Mouse (Mus musculus) adrenal gland, postnatal 10 days (tissue): ENCODE data around the gene Piezo1. TPM values are rescaled to one million over a fixed set of nuclear protein-coding genes. Genes with fewer than 3 reads are reported as not detected.

Experiments used
- DNase-seq: peaks from one replicate; pipeline ENCODE4 v3.0.0; 2021; ENCODE audit warnings: mixed read lengths
- total RNA-seq, 2 experiments: library from RNA; stranded (reverse); gene quantifications; 2 replicates each; pipeline ENCODE4 v1.2.3; 2021

The Piezo1 gene
- total RNA-seq, 2 experiments from 2014 or later, result 31.5 to 41.5 TPM

DNA sequence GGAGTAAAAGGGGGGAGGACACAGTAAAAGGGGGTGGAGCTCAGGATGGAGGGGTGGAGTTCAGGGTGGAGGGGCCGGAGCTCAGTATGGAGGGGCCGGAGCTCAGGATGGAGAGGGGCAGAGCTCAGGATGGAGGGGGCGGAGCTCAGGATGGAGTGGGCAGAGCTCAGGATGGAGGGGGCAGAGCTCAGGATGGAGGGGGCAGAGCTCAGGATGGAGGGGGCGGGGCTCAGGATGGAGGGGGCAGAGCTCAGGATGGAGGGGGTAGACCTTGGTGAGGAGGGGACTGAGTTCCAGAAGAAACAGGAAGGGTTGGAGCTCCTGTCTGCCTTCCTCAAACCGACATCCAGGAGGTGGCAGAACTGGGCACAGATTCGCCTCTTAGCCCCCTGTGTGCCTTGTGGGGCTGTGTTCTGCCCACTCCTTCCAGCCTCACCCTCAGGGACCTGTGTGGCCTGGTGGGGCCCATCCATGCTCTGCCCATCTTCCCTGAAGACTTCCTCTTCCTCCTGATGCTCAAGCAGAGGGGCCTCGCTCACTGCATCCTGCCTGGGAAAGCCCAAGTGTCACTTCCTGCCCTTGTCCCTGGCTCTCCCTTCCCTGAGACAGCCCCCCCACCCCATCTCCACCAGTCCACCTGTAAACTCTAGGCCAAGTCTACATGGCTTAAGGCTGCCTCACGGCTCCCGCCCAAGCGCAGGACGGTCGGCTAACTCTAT, 54.0 kb downstream of the Piezo1 start:
- no peak for DNase-seq

DNA sequence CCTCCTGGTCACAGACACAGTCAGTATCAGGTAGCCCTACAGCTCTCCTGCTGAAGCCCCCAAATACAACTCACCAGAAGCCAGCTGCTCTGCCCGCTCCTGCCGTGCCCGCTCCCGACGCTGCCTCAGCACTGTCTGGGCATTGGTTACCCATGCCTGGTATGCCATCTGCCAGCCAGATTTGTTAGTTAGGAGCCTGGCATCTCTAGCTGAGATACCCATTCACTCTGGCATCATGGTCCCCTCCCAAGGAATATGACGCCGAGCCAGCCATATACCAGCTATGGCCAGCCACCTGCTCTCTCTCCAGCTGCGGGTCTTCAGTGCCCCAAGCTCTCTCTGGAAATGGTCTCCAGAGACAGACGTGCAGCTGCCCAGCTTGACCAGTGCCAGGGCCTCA, 62.7 kb downstream of the Piezo1 start:
- DNase-seq, result no peak

DNA sequence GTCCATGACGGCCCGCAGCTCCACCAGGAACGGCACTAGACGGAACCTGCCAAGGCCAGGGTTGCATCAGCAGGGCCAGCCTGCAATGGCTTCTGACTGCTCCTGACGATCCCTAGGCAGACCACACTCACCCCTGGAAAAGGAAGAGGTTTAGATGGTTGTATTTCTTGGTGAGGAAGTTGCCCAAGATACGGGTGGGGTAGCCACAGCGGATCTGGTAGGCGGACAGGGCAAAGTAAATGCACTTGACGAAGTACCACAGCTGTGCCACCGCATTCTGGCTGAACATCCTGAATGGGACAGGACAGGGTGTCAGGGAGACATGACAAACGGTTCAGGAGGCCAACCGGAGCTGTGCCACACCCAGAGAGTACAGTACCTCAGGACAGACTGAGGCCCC, 66.3 kb downstream of the Piezo1 start:
- no peak for DNase-seq

DNA sequence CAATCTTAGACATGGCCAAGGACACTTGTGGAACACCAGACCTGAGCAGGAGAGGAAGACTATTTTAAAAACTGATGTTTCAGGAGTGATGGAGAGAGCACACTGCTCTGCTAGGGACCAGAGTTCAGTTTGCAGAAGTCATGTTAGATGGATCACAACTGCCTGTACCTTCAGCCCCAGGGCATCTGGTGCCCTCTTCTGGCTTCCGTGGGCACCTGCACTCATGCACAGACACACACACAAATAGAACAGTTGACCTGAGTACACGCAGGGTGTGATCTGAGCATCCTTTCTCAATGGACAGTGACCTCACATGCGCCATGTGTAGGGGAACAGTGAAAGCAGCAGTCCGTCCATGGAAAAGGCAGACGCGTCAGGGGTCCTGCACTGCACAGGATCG, 67.3 kb downstream of the Piezo1 start:
- no peak for DNase-seq

DNA sequence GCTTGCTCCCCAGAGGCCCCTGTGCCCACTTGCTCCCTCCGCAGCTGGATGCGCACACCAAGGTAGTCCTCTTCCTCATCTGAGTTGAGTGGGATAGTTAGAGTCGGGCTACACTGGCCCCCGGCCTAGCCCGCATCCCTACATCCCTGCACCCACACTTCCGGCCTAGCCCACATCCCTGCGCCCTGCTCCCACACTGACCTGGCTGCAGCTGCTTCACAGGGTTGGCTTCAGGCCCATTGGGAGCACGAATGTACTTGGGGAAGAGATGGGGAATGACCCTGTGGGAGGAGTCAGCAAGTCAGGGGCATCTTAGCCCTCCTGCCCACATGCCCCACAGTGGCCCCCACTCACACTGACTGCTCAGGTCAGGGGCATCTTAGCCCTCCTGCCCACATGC, 68.7 kb downstream of the Piezo1 start:
- DNase-seq, result no peak

DNA sequence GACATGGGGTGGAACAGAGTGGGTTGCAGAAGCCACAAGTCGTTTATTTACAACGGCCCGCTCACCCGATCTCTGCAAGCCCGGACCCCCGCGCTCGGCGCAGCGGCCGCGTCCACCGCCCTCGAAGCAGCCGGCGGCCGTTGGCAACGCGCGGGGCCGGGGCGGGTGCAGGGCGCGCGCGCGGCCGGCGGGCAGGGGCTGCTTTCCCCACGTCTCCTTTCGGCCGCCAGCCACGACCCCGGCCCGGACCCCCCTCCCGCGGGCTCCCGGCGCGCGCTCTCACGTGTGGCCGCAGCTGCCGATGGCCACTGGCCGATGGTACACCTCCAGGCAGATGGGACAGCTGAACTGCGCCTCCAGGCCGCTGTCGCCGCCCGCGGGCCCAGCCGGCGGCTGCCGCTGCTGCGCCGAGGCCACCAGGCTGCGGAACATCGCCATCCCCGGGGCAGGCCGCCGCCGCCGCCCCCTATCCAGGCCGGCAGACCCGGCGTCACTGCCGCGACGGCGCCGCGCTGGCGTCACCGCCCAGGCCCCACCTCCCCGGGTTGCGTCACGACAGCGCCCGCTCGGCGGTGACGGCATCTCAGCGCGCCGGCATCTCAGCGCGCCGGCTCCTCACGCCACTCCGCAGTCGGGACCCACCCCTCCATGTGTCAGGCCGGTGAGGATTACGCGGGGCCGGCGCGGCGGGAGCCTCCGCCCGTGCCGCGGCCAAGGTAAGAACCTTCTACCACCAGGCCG, 75.4 kb downstream of the Piezo1 start, which contains the start of the genes Rnf166 and Ctu2:
Gene Rnf166, minus strand, starts transcription at position 485 of the 741 bp plus-strand sequence.
Gene Ctu2, plus strand, starts transcription at position 564 of the 741 bp plus-strand sequence.
- peak; percentile 98 for DNase-seq

DNA sequence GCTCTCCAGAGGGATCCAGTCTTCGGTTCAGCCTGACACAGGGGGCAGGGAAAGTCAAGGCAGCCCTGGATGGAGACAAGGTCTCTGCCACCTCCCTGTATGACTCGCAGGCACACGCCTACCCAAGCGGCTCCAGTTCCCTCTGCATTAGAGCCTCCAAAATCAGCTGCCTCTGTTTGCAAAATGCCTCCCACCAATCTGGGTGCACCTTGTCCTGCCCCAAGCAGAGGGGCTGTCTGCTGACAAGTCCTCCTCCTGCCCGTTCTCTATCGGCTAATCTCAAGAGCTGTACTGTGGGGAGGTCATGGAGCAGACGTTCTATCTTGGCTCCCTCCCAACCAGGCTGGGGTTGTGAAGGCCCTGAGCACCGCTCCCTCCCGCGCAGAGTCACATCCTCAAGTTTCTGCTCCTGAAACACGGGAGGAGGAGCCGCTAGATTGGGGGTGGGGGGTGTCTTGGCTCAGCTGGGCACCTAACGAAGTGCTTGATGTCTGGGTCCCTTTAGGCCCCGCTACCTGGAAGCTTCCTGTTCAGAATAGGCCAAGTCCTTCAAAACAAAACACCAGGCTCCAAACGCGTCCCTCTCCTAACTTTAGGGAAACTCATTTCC, 76.1 kb downstream of the Piezo1 start:
- DNase-seq, result peak; percentile 75

DNA sequence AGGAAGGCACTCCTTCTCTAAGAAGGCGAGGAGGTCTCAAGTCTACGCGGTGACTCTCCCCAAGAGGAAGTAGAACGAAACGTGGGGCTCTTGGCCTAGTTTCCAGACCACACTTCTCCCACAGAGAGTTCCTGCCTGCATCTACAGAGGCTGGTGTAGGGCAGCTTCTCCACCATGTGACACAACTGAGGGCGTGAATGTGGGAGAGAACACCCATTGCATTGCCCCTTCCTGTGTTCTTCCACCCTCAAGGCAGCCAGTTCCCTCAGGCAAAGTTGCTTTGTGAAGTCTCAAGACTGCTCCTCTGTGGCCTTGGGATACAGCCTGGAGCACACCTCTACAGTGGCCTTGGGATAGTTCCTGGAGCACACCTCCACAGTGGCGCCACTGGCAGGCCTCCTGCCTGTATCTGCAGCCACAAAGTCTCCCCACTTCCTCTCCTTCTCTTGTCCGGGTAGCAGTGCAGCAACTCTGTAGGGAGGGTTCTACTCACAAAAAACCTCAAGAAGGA, 77.2 kb downstream of the Piezo1 start:
- no peak for DNase-seq

DNA sequence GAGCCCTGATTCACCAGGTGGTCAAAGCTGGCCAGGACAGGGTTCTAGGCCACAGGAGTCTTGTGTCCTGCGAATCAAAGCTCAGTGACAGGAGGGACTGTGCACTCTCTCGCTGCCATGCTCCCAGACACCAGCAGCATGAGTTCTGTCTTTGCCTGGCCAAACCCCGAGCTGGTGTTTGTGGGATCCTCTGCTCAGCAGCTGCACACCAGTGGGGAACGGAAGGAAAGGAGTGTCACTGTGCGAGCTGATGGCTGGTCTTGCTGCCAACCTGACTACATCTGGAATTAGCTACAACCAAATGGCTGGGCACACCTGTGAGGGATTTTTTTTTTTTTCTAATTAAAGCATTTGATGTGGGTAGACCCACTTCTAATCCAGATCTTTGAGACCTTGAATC, 80.4 kb downstream of the Piezo1 start:
- no peak for DNase-seq

DNA sequence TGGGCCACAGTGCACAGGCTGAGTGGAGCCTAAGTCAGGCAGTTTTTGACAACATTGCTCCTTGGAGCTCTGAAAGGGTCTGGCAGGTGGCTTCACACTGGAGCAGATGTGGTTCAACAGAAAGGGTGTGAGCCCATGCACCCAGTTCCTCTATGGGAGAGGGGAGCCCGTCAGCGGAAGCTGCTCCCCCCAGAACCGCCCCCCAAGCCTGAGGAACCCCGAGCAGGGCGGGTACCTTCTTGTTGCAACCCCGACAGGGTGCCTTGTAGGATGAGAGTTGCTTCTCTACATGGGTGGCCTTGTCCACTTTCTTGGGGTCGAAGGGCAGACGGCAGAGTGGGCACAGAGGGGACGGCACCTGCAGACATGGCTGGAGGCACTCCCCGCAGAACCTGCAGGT, 81.2 kb downstream of the Piezo1 start:
- DNase-seq, result no peak

DNA sequence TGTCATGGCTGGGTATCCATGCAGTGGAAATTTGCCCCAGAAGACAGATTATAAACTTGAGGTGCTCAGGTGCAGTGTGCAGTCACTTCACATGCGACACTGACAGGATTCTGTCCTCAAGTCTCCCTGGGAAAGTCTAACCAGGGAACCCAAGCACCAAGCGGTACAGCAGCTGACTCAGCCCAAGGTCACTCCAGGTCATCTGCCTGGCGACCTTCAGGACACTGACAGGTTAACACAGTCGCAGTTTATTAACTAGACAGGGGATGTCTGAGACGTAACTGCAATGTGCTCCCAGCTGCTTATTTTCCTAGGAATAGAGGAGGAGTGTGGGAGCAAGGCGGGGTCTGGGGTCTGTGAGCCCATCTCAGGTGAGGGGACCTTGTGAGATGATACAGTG, 81.7 kb downstream of the Piezo1 start:
- DNase-seq, result no peak

DNA sequence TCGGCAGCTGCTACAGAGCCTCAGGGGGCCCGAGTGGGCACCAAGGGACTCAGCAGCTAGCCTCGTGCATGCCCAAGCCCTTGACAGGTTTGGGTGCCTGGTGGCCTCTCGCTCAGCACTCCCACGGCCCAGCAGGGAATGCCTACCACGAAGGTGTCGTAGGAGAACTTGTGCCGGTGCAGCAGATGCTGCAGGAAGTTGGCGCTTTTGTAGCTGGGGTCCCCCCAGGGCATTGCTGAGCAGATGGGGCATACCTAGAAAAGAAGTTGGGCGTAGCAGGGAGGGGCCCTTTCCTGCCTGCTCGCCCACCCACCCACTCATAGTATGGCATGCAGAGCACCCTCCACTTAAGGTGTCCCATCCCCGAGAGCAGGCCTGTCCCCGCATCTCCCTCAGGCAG, 83.3 kb downstream of the Piezo1 start:
- no peak for DNase-seq

DNA sequence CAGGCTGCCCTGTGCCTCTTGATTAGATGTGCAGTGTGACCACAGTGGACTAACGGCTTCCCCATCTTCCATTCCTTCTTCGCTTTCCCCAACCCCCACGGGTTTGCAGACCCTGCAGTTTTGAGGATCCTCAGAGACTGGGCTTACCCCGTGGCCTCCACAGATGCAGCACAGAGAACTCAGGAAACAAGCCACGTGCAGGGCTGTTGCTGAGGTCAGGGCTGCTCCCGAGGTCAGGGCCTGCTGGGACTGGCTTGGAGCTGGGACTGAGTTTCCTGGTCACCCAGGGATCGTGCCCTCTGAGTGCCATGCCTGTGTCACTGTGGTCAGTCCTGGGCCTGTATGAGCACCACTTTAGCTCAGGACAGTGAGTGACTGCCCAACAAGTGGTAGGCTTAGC, 86.1 kb downstream of the Piezo1 start:
- no peak for DNase-seq

DNA sequence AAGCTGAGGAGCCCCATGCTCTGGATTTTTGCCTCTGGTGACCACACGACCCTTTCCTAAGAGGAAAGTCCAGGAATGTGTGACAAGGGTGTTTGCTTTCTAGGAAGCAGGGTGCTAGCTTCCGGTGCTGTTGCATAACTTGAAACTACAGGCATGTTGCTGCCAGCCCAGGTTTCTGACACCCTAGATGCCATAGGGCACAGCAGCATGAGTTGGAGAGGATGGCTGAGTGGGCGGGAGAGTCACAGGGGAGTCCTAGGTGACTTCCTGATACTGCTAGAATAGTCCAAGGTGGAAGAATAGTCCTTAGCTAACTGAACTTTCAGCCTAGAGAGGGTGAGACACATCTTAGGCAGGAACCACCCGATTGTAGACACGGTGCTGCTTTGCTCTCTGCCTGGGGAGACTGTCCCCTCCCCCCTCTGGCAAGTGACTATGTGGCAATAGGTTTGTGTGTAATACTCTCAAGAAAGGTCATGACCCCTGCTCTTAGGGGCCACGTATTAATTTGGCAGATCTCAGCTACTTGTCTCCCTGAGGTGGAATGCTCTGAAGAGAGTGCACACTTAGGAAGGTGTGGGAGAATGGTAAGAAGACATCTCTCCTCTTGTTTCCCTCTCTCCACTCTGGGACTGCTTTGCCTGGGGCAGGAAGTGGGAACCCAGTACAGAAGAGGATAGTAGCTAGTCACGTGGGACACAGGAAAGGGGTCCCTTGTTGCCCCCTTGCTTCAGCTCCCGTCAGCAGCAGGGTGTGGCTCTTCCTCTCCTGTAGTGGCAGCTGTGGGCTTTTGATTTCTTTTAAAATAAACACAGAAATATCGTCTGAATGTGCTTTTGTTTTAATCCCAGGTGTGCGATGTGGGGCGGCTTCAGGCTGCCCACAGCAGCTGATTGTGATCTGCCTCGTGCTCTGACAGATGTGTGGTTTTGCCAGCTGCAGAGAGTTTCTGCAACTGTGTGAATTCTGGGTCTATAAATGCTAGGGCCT, 87.2 kb downstream of the Piezo1 start:
- no peak for DNase-seq

DNA sequence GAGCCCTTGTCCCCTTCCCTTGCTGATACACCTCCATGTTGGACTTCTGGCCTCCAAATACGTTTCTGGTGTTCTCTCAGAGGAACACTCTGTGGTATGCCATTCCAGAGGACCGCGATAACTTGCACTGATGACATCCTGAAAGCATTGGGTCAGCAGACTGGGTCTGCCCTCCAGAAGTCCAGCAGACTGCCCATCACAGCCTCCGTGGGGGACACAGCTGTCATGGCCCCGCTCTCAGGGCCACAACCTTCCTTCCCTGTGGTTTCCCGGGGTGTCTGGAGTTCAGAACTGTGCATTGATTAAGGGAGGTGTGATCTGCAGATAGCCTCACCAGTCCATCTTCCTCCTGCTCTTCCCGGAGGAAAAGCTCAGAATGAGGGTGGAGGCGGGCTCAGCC, 88.6 kb downstream of the Piezo1 start:
- no peak for DNase-seq

DNA sequence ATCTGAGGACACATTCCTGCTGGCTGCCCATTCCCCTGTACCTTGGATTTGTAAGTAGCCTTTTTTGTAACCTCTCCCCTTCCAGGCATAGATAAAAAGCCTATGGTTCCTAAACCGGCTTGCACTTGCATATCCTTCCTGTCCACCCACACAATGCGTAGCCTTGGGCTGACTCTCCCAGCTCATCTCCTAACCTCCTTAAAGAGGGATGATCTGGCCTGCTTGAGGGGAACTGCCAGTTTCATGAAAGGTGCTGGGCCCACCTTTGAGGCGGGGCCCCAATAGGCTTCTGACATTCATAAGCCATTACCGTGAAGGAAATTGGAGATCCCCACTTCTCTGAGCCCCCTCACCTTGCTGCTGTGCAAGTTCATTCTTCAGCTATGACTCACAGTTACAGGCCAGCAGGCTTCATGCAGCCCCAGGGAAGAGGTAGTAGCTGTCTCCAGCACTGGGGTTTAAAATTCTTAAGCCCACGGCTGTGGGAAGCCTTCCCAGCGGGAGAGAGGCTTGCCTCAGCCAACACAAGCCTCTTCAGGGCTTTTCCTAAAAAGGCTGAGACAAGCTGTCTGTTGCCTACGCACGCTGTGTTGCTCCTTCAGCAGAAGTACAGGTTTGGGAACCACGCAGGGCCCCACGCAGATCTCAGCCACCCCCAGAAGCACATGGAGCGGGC, 89.5 kb downstream of the Piezo1 start:
- no peak for DNase-seq

DNA sequence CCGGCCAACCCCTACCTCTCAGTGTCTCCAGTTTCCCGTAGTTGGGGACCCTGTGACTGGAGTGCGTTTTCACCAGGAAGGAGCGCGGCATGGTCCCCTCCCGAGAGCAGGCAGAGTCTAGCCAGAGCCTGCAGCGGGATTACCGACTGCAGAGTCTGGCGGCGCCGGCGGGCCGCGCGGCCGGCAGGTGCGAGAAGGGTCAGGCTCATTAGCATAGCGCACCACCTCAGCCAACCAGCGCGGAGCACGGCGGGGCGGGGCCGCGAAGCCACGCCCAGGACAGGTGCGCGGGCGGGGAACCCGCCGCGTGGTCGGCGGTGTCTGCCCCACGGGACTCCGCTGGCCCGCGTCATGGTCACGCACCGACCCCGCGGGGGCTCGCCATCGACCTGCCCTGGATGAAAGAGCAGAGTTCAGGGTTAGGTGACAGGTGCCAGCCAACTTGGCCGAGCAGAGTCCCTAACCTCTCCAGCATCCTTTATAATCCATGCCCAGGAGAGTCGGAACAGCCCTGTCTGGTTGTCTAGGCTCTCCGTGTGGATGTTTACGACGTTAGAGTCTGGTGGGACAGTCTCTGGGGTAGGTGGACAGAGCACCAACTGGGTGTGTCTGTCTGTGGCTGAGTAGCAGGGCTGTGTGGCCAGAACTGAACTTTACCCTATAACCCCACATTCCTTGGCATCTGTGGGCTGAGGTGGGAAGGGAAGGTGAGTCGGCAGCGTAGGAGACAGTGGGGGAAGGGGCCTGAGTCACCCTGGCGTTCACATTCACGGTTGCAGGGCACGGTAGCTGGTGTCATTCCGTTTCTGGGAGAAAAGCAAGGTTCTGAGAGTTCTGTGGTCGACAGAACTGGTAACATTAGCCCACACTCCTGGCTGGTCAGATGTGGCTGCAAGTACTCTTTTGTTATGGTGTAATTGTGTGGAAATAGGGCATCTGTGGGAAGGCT, 90.3 kb downstream of the Piezo1 start, which contains the start of gene Snai3:
Gene Snai3, minus strand, starts transcription at position 210 of the 949 bp plus-strand sequence.
- DNase-seq, result peak; percentile 59

DNA sequence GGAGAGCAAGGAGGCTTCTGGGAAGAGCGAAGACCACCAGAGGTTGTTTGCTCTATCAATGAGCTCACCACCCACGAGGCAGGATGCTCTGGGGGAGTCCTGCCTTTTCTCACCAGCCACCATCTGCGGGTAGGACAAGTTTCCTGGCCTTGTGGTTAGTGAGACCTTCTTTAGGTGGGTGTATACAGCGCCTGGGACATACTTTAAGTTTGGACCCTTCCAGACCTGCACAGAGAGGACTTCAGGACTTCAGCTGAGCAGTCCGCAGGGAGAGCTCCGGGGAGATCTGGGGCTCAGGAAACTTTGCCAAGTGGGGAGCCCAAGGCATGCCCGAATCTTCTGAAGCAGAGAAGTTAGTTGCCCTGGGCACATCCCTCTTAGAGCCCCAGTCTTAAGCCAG, 91.1 kb downstream of the Piezo1 start:
- no peak for DNase-seq

DNA sequence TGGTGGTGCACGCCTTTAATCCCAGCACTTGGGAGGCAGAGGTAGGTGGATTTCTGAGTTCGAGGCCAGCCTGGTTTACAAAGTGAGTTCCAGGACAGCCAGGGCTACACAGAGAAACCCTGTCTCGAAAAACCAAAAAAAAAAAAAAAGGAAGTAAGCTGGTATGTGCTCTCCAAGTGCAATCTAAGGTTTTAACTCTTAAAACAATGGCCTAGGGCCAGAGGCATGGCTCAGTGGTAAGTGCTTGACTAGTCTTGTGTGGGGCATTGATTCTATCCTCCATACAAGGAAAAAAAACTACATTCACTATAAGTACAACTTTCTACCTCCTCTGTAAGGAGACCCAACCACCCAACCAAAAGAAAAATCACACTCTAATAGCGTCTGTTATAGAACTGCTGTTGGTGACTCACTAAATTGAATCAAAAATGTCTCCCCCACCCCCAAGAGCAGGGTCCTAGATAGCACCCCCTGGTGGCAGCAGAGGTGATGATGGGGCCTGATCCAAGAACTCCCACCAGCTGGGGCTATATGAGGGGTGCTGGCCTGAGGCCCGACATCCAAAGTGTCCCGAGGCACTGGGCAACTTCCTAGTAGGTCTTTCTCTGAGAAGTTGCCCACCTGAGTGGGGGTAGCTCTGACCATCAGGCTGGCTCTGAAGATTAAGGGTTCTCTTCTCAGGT, 91.8 kb downstream of the Piezo1 start:
- DNase-seq, result no peak
